Mouse (Mus musculus): ENCODE data around the gene Cpsf7. TPM values are rescaled to one million over a fixed set of nuclear protein-coding genes. Genes with fewer than 3 reads are reported as not detected.

The Cpsf7 gene
- 11.1 and 12.3 TPM in 2 replicates for polyA plus RNA-seq (2015; fragmentation: Nextera tagmentation; extraction: Ambion mirVana)

DNA sequence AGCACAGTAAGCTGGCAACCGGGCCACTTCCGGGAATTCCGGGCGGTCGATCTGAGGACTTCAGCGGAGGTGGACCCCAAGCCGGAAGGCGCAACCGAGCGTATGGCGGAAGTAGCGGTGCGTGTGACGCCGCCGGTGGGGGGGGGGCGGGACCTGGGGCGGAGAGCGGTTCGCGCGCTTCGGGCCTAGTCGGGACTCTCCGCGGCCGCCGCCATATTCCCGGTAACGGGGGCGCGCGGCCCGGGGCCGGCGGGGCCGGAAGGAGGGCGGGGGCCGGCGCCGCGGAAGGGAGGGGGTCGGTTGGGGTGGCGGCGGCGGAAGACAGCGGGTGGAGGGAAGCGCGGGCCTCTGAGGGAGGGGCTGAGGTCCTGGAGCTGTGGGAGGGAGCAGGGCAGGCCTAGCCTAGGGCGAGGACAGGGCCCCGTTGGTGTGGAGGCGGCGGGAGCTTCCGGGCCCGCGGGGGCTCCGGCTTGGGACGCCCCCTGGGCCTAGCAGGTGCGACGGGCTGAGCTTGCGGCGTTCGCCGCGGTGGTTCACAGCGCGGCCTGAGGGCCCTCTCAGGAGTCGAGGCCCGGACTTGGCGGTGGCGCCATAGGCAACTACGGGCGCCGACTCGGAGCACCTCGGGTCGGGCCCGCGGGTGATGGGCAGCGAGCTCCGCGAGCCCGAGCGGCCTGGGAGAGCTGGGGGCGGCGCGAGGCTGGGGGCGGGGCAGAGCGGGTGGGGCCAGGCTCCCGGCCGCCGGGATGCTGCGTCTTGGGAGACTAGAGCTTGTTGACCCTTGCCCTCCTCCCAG is at the start of gene Cpsf7:
Gene Cpsf7 (plus strand): TSS at position 161 of the 796 bp plus-strand sequence.
- H3K9ac ChIP-seq: peak within 1 kb of the TSS; percentile 99
- peaks cover 53% of the 10 kb centered on the region for H3K4me1 ChIP-seq (replicated peaks)
- H3K4me3 ChIP-seq (replicated peaks): peak within 1 kb of the TSS; percentile 99
- H3K27me3 ChIP-seq: no peaks in the 10 kb centered on the region
- peak within 1 kb of the TSS; percentile 77 for H3K4me2 ChIP-seq
- peak; percentile 91 for ATAC-seq (ENCODE audit: insufficient read depth)
- peaks cover 28% of the 10 kb centered on the region for H3K36me3 ChIP-seq (replicated peaks)
- H3K9me3 ChIP-seq (replicated peaks): no peaks in the 10 kb centered on the region
- under 1% methylated on average over 89 of the region's 93 CpGs for WGBS (ENCODE audit: insufficient replicate concordance)
- peak within 1 kb of the TSS; percentile 99 for H3K27ac ChIP-seq (replicated peaks)

DNA sequence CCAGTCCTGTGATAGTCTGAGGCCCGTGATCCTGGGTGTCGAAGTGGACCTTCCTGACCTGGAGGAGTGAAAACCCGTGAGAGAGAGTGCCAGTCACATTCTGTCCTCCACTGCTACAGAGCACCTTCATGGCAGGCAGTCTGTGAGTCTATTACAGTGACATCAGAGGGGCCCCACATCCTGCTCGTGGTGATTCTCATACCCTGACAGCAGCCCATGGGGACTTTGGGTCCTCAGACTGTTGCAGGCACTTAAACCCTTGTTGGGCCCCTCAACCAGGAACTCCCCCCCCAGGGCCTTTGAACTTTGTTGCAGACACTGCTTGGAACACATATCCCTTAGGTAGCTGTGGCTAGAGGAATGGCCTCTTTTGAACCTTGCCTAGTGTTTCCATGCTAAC is 45.5 kb upstream of the Cpsf7 start:
- no peaks in the 10 kb centered on the region for H3K9me3 ChIP-seq (replicated peaks)
- WGBS (ENCODE audit: insufficient replicate concordance): 34% methylated on average over 4 of the region's 4 CpGs
- no peak overlapping the region for H3K27ac ChIP-seq (replicated peaks)
- no peaks in the 10 kb centered on the region for H3K36me3 ChIP-seq (replicated peaks)
- no peak overlapping the region for H3K4me3 ChIP-seq (replicated peaks)
- H3K27me3 ChIP-seq: peaks cover 17% of the 10 kb centered on the region; the same call in 1 of the 2 replicates
- no peaks in the 10 kb centered on the region for H3K4me1 ChIP-seq (replicated peaks)
- H3K4me2 ChIP-seq: no peak overlapping the region
- no peak for ATAC-seq (ENCODE audit: insufficient read depth)
- no peak overlapping the region for H3K9ac ChIP-seq

DNA sequence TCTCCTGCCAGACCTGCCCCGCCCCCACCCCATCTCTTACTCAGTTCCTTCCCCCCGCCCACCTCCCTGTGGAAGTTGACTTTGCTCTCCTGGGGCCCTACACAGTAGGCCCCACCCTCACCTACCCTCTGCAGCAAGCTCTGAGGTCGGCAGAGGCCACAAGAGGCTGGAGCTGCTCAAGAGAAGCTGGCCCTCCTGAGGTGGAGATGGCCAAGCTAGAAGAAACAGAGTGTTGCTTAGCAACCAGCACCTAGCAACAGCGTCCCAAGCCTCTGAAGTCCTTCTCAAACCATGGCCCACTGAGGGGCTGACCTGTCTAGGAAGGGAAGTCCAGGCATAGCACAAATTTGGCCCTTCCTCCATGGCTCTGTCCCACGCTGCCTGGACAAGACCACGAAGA is 42.4 kb upstream of the Cpsf7 start, which contains the start of gene Ppp1r32:
Gene Ppp1r32 (minus strand): TSS at position 226 of the 400 bp plus-strand sequence.
- no peak within 1 kb of the TSS for H3K27ac ChIP-seq (replicated peaks)
- WGBS (ENCODE audit: insufficient replicate concordance): 28% methylated on average over 6 of the region's 6 CpGs
- no peak within 1 kb of the TSS for H3K4me3 ChIP-seq (replicated peaks)
- no peak within 1 kb of the TSS for H3K9ac ChIP-seq
- peaks cover 21% of the 10 kb centered on the region; the same call in 1 of the 2 replicates for H3K27me3 ChIP-seq
- H3K4me1 ChIP-seq (replicated peaks): no peaks in the 10 kb centered on the region
- no peak for ATAC-seq (ENCODE audit: insufficient read depth)
- no peaks in the 10 kb centered on the region for H3K36me3 ChIP-seq (replicated peaks)
- no peak within 1 kb of the TSS for H3K4me2 ChIP-seq
- no peaks in the 10 kb centered on the region for H3K9me3 ChIP-seq (replicated peaks)

DNA sequence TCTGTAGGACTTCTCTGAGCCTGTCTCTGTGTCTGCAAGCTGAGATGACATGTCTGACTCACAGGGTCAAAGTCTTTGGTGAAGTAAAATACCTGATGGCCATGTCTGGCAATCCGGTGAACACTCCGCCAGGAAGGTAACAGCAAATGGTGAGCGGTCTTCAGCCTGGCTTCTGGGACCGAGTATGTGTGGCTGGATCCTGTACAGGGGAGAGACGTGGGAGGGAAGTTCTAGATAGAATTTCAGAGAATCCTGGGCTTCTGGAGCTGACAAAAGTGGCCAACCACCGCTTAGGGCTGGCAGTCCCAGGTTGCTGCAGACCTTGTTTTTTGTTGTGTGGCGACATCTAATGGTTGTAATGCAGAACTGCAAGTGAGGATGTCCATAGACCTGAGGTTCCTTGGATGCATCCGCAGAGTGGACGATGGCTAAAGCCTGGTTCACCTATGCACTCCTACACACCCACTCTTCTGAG is 38.8 kb upstream of the Cpsf7 start:
- WGBS (ENCODE audit: insufficient replicate concordance): 24% methylated on average over 9 of the region's 9 CpGs
- no peaks in the 10 kb centered on the region for H3K9me3 ChIP-seq (replicated peaks)
- no peak for ATAC-seq (ENCODE audit: insufficient read depth)

DNA sequence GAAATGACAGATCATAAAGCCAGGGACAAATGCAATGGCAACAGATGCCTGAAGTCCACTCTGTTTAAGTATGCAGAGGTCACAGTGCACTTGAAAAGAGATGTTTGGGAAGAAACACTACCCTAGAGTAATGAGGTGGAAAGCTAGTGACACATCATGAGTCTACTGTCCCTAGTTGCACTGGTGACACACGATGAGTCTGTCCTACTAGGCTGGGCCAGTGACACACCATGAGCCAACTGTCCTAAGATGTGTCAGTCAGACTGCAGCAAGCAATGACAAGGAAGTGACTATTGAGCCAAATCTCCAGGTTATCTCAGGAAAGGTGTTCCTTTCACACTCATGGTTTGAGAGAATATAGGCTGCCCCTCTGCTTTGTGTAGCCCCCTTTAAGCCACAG is 29.4 kb upstream of the Cpsf7 start:
- 74% methylated on average over 1 of the region's 1 CpGs for WGBS (ENCODE audit: insufficient replicate concordance)
- Histone ChIP-seq H3K4me3 (replicated peaks) (no peak overlapping the region), H3K27ac (replicated peaks) (no peak overlapping the region), H3K9ac (no peak overlapping the region), H3K36me3 (replicated peaks) (peaks cover 20% of the 10 kb centered on the region), H3K27me3 (peaks cover 6% of the 10 kb centered on the region), H3K4me1 (replicated peaks) (no peaks in the 10 kb centered on the region), H3K9me3 (replicated peaks) (no peaks in the 10 kb centered on the region), H3K4me2 (no peak overlapping the region)
- no peak for ATAC-seq (ENCODE audit: insufficient read depth)

More for the DNA sequence above, 38.8 kb upstream of the Cpsf7 start:
- Histone ChIP-seq H3K27me3 (peaks cover 21% of the 10 kb centered on the region; the same call in 1 of the 2 replicates), H3K4me1 (replicated peaks) (no peaks in the 10 kb centered on the region), H3K4me3 (replicated peaks) (no peak overlapping the region), H3K9ac (no peak overlapping the region), H3K4me2 (no peak overlapping the region), H3K27ac (replicated peaks) (no peak overlapping the region), H3K36me3 (replicated peaks) (no peaks in the 10 kb centered on the region)

DNA sequence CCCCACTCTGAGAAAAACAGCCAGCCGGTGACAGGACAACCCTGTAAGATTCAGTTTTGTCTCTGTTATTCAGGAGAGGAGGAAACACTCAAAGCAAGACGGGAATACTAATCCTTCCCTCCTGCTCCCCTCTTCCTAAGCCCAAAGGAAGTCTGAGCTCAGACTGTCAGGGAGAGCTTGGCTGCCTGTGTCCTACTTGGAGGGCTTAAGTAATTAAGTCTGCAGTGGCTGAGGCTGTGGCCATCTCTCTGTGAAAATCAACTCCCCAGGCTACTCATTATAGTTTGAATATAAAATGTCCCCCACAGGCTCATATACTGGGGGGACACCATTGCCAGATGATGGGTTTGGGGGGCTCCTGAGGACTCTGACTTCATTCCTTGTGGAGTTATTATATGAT is 28.1 kb upstream of the Cpsf7 start:
- no peaks in the 10 kb centered on the region for H3K4me1 ChIP-seq (replicated peaks)
- H3K4me3 ChIP-seq (replicated peaks): no peak overlapping the region
- no peak for ATAC-seq (ENCODE audit: insufficient read depth)
- H3K9me3 ChIP-seq (replicated peaks): no peaks in the 10 kb centered on the region
- no peak overlapping the region for H3K27ac ChIP-seq (replicated peaks)
- H3K27me3 ChIP-seq: peaks cover 6% of the 10 kb centered on the region
- H3K4me2 ChIP-seq: no peak overlapping the region
- no peak overlapping the region for H3K9ac ChIP-seq
- peaks cover 33% of the 10 kb centered on the region for H3K36me3 ChIP-seq (replicated peaks)
- 55% methylated on average over 2 of the region's 2 CpGs for WGBS (ENCODE audit: insufficient replicate concordance)

DNA sequence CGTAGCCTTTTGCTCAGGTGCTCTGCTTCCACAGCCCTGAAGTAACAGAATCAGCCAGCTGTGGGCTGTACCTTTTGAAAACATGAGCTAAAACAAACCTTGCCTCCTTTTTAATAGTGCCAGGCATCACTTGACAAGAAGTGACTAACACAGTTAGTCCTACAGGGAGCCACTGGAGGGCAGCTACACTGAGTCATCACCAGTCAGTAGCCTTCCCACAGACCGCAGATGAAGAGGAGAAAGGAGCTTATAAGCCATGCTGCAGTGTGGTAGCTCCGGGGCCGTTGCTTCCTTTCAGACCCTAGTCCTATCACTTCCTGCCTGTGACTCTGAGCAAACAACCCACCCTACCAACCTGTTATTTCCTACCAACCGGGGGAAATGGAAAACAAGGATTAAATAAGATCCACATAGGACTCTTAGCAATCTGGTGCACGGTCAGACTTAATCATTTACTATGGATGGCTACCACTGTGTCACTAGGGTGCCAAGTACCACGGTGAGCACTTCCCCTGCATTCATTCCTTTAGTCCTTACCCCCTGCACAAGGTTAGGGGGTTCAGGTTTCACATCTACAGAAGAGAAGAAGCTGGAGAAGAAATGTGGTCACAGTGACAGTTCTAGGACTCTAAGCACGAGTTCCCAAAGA is 27.4 kb upstream of the Cpsf7 start:
- H3K4me2 ChIP-seq: no peak overlapping the region
- WGBS (ENCODE audit: insufficient replicate concordance): 18% methylated on average over 8 of the region's 8 CpGs
- ATAC-seq (ENCODE audit: insufficient read depth): no peak
- no peaks in the 10 kb centered on the region for H3K9me3 ChIP-seq (replicated peaks)
- peaks cover 1% of the 10 kb centered on the region; the same call in 1 of the 2 replicates for H3K27me3 ChIP-seq
- H3K9ac ChIP-seq: no peak overlapping the region
- peaks cover 39% of the 10 kb centered on the region for H3K36me3 ChIP-seq (replicated peaks)
- no peaks in the 10 kb centered on the region for H3K4me1 ChIP-seq (replicated peaks)
- no peak overlapping the region for H3K4me3 ChIP-seq (replicated peaks)
- no peak overlapping the region for H3K27ac ChIP-seq (replicated peaks)

DNA sequence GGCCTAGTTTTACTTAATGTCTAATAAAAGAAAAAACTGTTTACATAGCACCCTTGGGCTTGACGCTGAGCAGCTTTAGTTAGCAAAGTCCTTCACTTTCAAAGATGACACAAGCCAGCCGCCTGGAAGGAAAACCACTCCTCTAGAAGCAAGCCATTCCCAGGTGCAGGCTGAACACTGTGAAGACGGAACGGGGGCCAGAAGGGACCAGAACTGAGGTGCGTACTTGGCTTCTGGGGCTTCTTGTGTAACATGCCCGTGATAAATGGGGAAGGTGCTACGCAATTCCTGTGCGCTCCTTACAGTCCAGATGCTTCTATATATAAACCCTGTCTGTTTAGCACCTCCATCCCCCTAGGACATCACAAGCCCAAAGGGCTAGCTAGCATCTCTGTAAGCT is 24.5 kb upstream of the Cpsf7 start:
- Histone ChIP-seq H3K27ac (replicated peaks) (no peak overlapping the region), H3K27me3 (no peaks in the 10 kb centered on the region), H3K36me3 (replicated peaks) (peaks cover 59% of the 10 kb centered on the region), H3K9ac (no peak overlapping the region), H3K9me3 (replicated peaks) (no peaks in the 10 kb centered on the region), H3K4me2 (no peak overlapping the region), H3K4me1 (replicated peaks) (no peaks in the 10 kb centered on the region), H3K4me3 (replicated peaks) (no peak overlapping the region)
- WGBS (ENCODE audit: insufficient replicate concordance): 87% methylated on average over 8 of the region's 8 CpGs
- no peak for ATAC-seq (ENCODE audit: insufficient read depth)

DNA sequence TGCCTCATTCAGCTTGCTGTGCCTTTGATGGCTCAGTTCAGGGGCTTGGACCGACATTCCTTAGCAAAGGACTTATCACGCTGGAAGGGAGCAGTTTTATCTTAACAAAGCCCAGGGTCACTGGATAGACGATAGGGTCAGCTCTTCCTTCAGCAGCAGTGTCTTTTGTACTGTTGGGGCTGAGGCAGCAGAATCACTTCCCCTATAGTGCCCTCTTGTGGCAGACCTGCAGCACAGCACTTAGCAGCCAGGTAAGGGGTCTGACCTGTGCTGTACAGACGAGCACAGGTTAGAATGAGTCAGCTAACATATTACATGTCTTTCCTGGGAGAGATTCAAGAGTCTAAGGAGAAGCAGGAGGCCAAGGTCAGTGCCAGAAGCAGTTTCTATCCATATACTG is 22.5 kb upstream of the Cpsf7 start:
- Histone ChIP-seq H3K36me3 (replicated peaks) (peaks cover 79% of the 10 kb centered on the region), H3K27ac (replicated peaks) (no peak overlapping the region), H3K9ac (no peak overlapping the region), H3K9me3 (replicated peaks) (no peaks in the 10 kb centered on the region), H3K4me3 (replicated peaks) (no peak overlapping the region), H3K4me2 (no peak overlapping the region), H3K27me3 (no peaks in the 10 kb centered on the region), H3K4me1 (replicated peaks) (no peaks in the 10 kb centered on the region)
- WGBS (ENCODE audit: insufficient replicate concordance): 18% methylated on average over 4 of the region's 4 CpGs
- ATAC-seq (ENCODE audit: insufficient read depth): no peak; the same call in 1 of the 2 replicates

DNA sequence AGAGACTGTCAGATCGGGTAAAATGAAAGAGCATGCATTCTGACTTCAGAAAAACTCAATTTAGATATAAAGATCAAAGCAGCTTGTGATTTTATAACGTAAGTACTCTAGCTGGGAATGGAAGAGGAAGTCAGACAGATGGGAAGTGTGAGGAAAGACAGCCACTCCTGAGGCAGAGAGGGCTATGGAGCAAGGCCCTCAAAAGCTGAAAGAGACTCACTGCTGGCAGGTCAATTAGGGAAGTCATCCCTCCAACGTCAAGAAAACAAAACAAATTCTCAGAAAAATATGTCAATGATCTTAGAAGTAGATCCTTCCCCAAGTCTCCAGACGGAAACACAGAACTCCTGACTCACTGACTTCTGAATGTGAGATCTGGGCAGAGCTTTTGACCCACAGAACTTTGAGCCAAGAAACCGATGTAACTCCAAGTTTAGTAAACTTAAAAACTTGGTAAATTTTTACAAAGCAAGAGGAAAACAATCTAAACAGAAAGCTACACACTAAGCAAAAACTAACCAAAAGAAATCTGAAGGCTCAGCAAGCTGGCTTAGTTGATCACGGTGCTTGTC is 14.2 kb upstream of the Cpsf7 start:
- H3K4me3 ChIP-seq (replicated peaks): no peak overlapping the region
- WGBS (ENCODE audit: insufficient replicate concordance): 64% methylated on average over 6 of the region's 6 CpGs
- H3K4me1 ChIP-seq (replicated peaks): no peaks in the 10 kb centered on the region
- no peak overlapping the region for H3K9ac ChIP-seq
- no peak overlapping the region for H3K4me2 ChIP-seq
- peaks cover 69% of the 10 kb centered on the region for H3K36me3 ChIP-seq (replicated peaks)
- ATAC-seq (ENCODE audit: insufficient read depth): no peak
- peak overlapping the region; percentile 24; the same call in 1 of the 2 replicates for H3K27ac ChIP-seq (replicated peaks)
- no peaks in the 10 kb centered on the region for H3K27me3 ChIP-seq
- no peaks in the 10 kb centered on the region for H3K9me3 ChIP-seq (replicated peaks)

DNA sequence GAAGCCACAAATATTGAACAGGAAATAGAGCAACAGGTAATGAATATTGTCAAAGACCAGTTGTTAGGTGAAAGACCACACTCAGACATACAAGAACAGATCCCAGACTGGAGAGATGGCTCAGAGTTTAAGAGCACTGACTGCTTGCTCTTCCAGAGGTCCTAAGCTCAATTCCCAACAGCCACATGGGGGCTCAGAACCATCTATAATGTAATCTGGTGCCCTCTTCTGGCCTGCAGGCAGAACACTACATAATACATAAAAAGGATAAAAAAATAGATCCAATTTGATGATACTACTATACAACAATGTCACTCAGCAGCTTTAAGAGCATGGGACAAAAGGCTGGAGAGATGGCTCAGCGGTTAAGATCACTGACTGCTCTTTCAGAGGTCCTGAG is 4.7 kb upstream of the Cpsf7 start:
- Histone ChIP-seq H3K4me1 (replicated peaks) (peaks cover 36% of the 10 kb centered on the region), H3K27me3 (no peaks in the 10 kb centered on the region), H3K9ac (no peak overlapping the region), H3K9me3 (replicated peaks) (no peaks in the 10 kb centered on the region), H3K27ac (replicated peaks) (no peak overlapping the region), H3K4me2 (no peak overlapping the region), H3K36me3 (replicated peaks) (peaks cover 25% of the 10 kb centered on the region), H3K4me3 (replicated peaks) (no peak overlapping the region)
- no peak for ATAC-seq (ENCODE audit: insufficient read depth)
- WGBS (ENCODE audit: insufficient replicate concordance): 49% methylated on average over 1 of the region's 1 CpGs

Measured in liver, embryonic 15.5 days (tissue).